Mouse (Mus musculus) C2C12 (cell line): Measurements from ENCODE around the gene Pdpr. TPM values are rescaled to one million over a fixed set of nuclear protein-coding genes. Genes with fewer than 3 reads are reported as not detected.
A peak's percentile ranks its signal among the peaks of the same experiment; 100 is the strongest.

ENCODE experiments used
- H3K27me3 ChIP-seq: one replicate; pipeline ENCODE4 v1.6.1; 2011; ENCODE audit not compliant: control insufficient read depth, insufficient read depth, insufficient read length
- H3K36me3 ChIP-seq: one replicate; pipeline ENCODE4 v1.6.1; 2011; ENCODE audit not compliant: control insufficient read depth, insufficient read depth
- H3K4me3 ChIP-seq: one replicate; pipeline ENCODE4 v1.5.1; 2011; ENCODE audit warnings: mild to moderate bottlenecking, control low read depth; ENCODE audit not compliant: poor library complexity, insufficient read depth, severe bottlenecking
- H3K79me2 ChIP-seq: one replicate; pipeline ENCODE4 v1.6.1; 2011; ENCODE audit not compliant: control insufficient read depth, insufficient read depth
- H3K79me3 ChIP-seq: one replicate; pipeline ENCODE4 v1.6.1; 2011; ENCODE audit warnings: low read depth, control low read depth
- H3ac ChIP-seq: one replicate; pipeline ENCODE3; 2011; ENCODE audit warnings: low read depth; ENCODE audit not compliant: control insufficient read depth, insufficient read length
- CEBPB ChIP-seq: IDR thresholded peaks from one replicate; pipeline ENCODE4 v1.6.1; 2011; ENCODE audit warnings: low read depth, mild to moderate bottlenecking, control low read depth, moderate library complexity
- CTCF ChIP-seq: IDR thresholded peaks from one replicate; pipeline ENCODE4 v1.5.1; 2011; ENCODE audit not compliant: control insufficient read depth, insufficient read depth, insufficient read length
- FOSL1 ChIP-seq: IDR thresholded peaks from one replicate; pipeline ENCODE4 v1.8.0; 2011; ENCODE audit warnings: mild to moderate bottlenecking, low read length; ENCODE audit not compliant: poor library complexity, insufficient read depth, severe bottlenecking
- MAX ChIP-seq: IDR thresholded peaks from one replicate; pipeline ENCODE4 v1.6.1; 2011; ENCODE audit warnings: mild to moderate bottlenecking, control low read depth
- MYOD1 ChIP-seq: IDR thresholded peaks from one replicate; pipeline ENCODE4 v1.6.1; 2011; ENCODE audit warnings: low read depth; ENCODE audit not compliant: control insufficient read depth, insufficient read length
- MYOG ChIP-seq: IDR thresholded peaks from one replicate; pipeline ENCODE4 v1.6.1; 2011; ENCODE audit not compliant: control insufficient read depth, insufficient read length; ENCODE audit errors: extremely low read depth
- USF1 ChIP-seq: IDR thresholded peaks from one replicate; pipeline ENCODE4 v1.6.1; 2011; ENCODE audit warnings: low read depth, mild to moderate bottlenecking, control low read depth, moderate library complexity
- polyA plus RNA-seq: library from polyadenylated mRNA; unstranded; fragments of >200 nt; fragmentation: generic; extraction: Trizol; gene quantifications from one replicate; pipeline ENCODE4 v1.2.1, GENCODE M21; 2012; ENCODE audit warnings: missing spikeins

Gene Pdpr
- polyA plus RNA-seq, 1 experiment: 5.2 TPM

- Histone ChIP-seq H3K36me3 (peaks cover 67% of the 10 kb centered on the region), H3K4me3 (no peak overlapping the region), H3K79me2 (peaks cover 25% of the 10 kb centered on the region), H3K27me3 (no peaks in the 10 kb centered on the region), H3K79me3 (peaks cover 11% of the 10 kb centered on the region), H3ac (no peak overlapping the region)
- TF ChIP-seq USF1: no peak
- no peak for TF ChIP-seq CTCF
- TF ChIP-seq MYOD1: no peak
- no peak for TF ChIP-seq MAX
- TF ChIP-seq CEBPB: no peak
Measured at GRCm38 (mm10) chr8:111055661-111056060, 38.8 kb upstream of the Pdpr start.

GRCm38 (mm10) chr8:111056158-111056663, 38.2 kb upstream of the Pdpr start, which contains the start of gene Exosc6:
Gene Exosc6, plus strand, starts transcription at chr8:111056339.
- Histone ChIP-seq H3K79me3 (peaks cover 11% of the 10 kb centered on the region), H3K79me2 (peaks cover 25% of the 10 kb centered on the region), H3K27me3 (no peaks in the 10 kb centered on the region), H3ac (peak within 1 kb of the TSS; percentile 96), H3K36me3 (peaks cover 62% of the 10 kb centered on the region), H3K4me3 (peak within 1 kb of the TSS; percentile 86)
- TF ChIP-seq MYOD1 (no peak), FOSL1 (no peak), CEBPB (no peak), CTCF (peak; percentile 80), MAX (peak; percentile 73), USF1 (no peak), MYOG (no peak)

GRCm38 (mm10) chr8:111056691-111057293, 37.6 kb upstream of the Pdpr start:
- no peaks in the 10 kb centered on the region for H3K27me3 ChIP-seq

GRCm38 (mm10) chr8:111058946-111059572, 35.4 kb upstream of the Pdpr start:
- no peaks in the 10 kb centered on the region for H3K27me3 ChIP-seq
- H3K79me3 ChIP-seq: peaks cover 11% of the 10 kb centered on the region
- TF ChIP-seq MYOG (no peak), FOSL1 (no peak), CTCF (no peak), CEBPB (no peak), USF1 (no peak), MYOD1 (no peak), MAX (no peak)
- no peak overlapping the region for H3ac ChIP-seq
- no peak overlapping the region for H3K4me3 ChIP-seq
- peaks cover 33% of the 10 kb centered on the region for H3K36me3 ChIP-seq
- peaks cover 25% of the 10 kb centered on the region for H3K79me2 ChIP-seq

More at GRCm38 (mm10) chr8:111056691-111057293, 37.6 kb upstream of the Pdpr start:
- Histone ChIP-seq H3K4me3 (peak overlapping the region; percentile 86), H3ac (peak overlapping the region; percentile 96), H3K79me3 (peaks cover 11% of the 10 kb centered on the region), H3K36me3 (peaks cover 56% of the 10 kb centered on the region), H3K79me2 (peaks cover 25% of the 10 kb centered on the region)
- TF ChIP-seq MYOG: no peak
- TF ChIP-seq FOSL1: no peak
- no peak for TF ChIP-seq USF1

- no peaks in the 10 kb centered on the region for H3K27me3 ChIP-seq
- H3K4me3 ChIP-seq: peak overlapping the region; percentile 43
- peaks cover 20% of the 10 kb centered on the region for H3K79me2 ChIP-seq
- H3K79me3 ChIP-seq: peaks cover 11% of the 10 kb centered on the region
- H3ac ChIP-seq: peak overlapping the region; percentile 75
- TF ChIP-seq CTCF (no peak), USF1 (no peak), FOSL1 (no peak), MAX (no peak), MYOG (no peak), MYOD1 (no peak), CEBPB (no peak)
- peaks cover 14% of the 10 kb centered on the region for H3K36me3 ChIP-seq
Measured at GRCm38 (mm10) chr8:111061688-111062071, 32.8 kb upstream of the Pdpr start.
